Mouse (Mus musculus) kidney, embryonic 14.5 days (tissue): ENCODE measurements at regions not wholly inside any gene's neighbourhood (a gene's known extent, or its start where the extent isn't known, plus 50 kb on each side); places are given as distances from the start of the nearest gene placed in this dataset.

Experiments used
- ATAC-seq: fragments of 200-750 bp; cut with Nextera tagmentation; 2 replicates; pipeline ENCODE4 v1.8.0; 2017; ENCODE audit warnings: moderate number of reproducible peaks, mild to moderate bottlenecking, moderate TSS enrichment, moderate library complexity; ENCODE audit not compliant: low FRiP score, low TSS enrichment
- H3K27ac ChIP-seq: fragments of 300-500 bp; sonication (generic); 2 replicates; pipeline ENCODE4 v1.5.1; 2014; ENCODE audit warnings: low read depth, mild to moderate bottlenecking, low read length, moderate library complexity, mixed read lengths
- H3K27me3 ChIP-seq: fragments of 300-500 bp; sonication (generic); 2 replicates; pipeline ENCODE4 v1.6.1; 2014; ENCODE audit warnings: mild to moderate bottlenecking, low read length; ENCODE audit not compliant: control insufficient read depth, insufficient read depth
- H3K36me3 ChIP-seq: fragments of 300-500 bp; sonication (generic); 2 replicates; pipeline ENCODE4 v1.6.1; 2014; ENCODE audit warnings: low read length, mixed read lengths; ENCODE audit not compliant: control insufficient read depth, insufficient read depth
- H3K4me1 ChIP-seq: fragments of 300-500 bp; sonication (generic); 2 replicates; pipeline ENCODE4 v1.6.1; 2014; ENCODE audit warnings: low read length, mixed read lengths; ENCODE audit not compliant: control insufficient read depth, insufficient read depth
- H3K4me2 ChIP-seq: fragments of 300-500 bp; sonication (generic); replicated peaks from 2 replicates; pipeline ENCODE4 v1.6.1; 2014; ENCODE audit warnings: low read depth, mild to moderate bottlenecking, low read length
- H3K4me3 ChIP-seq: fragments of 300-500 bp; sonication (generic); 2 replicates; pipeline ENCODE4 v1.5.1; 2014; ENCODE audit warnings: mild to moderate bottlenecking, low read length
- H3K9ac ChIP-seq: fragments of 300-500 bp; sonication (generic); 2 replicates; pipeline ENCODE4 v1.6.1; 2014; ENCODE audit warnings: low read depth, mild to moderate bottlenecking, low read length, moderate library complexity
- H3K9me3 ChIP-seq: fragments of 300-500 bp; sonication (generic); 2 replicates; pipeline ENCODE4 v1.6.1; 2016; ENCODE audit warnings: low read length; ENCODE audit not compliant: control insufficient read depth
- WGBS: fragments of 180-500 bp; shearing (Covaris S2); extraction: QIAGEN DNeasy Blood & Tissue Kit; methylation state at CpG from one replicate; pipeline ENCODE4 v1.1.7; 2014; 5-methylcytosine and 5-hydroxymethylcytosine counted together

DNA sequence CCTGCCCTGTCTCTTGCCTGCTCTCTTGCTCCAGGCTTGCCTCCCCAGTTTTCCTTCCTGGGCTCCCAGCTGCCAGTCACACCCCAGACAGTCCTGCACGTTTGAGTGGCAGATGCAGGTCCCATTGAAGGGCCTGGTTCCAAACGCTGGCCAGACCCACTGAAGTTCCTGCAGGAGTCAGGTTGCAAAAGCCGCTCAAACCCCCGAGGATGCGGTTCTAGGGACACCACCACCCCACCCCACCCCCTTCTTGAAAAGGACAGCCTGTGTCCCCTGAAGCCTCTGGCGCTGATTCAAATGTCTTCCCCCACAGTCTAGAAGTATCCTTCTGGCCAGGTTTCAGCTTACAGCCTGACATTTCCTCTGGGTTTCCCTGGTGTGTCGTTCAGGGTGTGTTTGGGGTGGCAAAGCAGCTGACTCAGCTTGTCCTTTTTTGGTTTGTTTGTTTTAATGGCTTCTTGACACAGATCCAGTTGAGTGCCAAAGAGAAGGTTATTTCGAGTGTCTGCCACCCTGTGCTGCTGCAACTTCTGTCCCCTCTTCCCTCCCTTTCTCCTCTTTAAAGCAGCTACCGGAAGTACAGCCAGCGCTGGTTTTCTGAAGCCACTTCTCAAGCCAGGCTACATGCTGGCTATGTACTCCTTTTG, 187.9 kb upstream of the Cxcl12 start:
- Histone ChIP-seq H3K27me3 (no peaks in the 10 kb centered on the region), H3K9ac (no peak overlapping the region), H3K4me2 (peak overlapping the region; percentile 12), H3K4me3 (no peak overlapping the region; the same call in 1 of the 2 replicates), H3K4me1 (peaks cover 6% of the 10 kb centered on the region; the same call in 1 of the 2 replicates), H3K27ac (no peak overlapping the region), H3K36me3 (no peaks in the 10 kb centered on the region), H3K9me3 (no peaks in the 10 kb centered on the region)
- WGBS, result 1% methylated on average over 10 of the region's 10 CpGs
- peak; percentile 66; the same call in 1 of the 2 replicates for ATAC-seq

DNA sequence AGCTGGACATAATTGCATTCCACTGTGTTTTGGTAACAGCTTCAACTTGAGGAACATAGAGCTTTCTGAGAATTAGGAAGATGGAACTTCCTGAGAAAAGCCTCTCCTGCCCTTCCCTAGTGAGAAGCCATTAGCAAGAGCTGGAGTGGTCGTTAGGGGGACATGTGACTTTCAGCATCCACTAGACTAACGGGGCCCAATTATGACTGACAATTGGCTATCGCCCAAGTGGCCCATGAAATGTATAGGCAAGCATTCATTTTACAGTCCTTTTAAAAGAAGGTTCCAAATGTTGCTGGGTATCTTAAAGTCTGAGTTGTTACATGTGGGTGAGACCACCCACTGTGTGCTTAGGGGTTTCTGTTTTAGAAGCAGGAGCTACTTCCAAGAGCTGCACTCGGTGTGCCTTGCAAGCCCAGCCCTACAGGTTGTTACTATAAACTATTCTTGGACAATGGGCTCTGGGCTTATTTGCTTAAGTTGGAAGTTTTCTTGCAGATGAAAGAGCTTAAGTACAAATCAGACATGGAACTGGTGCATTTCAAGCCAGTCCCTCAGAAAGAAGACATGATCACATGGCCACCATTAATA, 183.1 kb upstream of the Cxcl12 start:
- H3K36me3 ChIP-seq, result no peaks in the 10 kb centered on the region
- no peak overlapping the region for H3K4me3 ChIP-seq
- WGBS, result 62% methylated on average over 4 of the region's 4 CpGs
- ATAC-seq, result no peak
- no peak overlapping the region for H3K27ac ChIP-seq
- peaks cover 3% of the 10 kb centered on the region; the same call in 1 of the 2 replicates for H3K4me1 ChIP-seq
- H3K27me3 ChIP-seq, result no peaks in the 10 kb centered on the region
- H3K9me3 ChIP-seq, result no peaks in the 10 kb centered on the region
- no peak overlapping the region for H3K4me2 ChIP-seq
- H3K9ac ChIP-seq, result no peak overlapping the region

DNA sequence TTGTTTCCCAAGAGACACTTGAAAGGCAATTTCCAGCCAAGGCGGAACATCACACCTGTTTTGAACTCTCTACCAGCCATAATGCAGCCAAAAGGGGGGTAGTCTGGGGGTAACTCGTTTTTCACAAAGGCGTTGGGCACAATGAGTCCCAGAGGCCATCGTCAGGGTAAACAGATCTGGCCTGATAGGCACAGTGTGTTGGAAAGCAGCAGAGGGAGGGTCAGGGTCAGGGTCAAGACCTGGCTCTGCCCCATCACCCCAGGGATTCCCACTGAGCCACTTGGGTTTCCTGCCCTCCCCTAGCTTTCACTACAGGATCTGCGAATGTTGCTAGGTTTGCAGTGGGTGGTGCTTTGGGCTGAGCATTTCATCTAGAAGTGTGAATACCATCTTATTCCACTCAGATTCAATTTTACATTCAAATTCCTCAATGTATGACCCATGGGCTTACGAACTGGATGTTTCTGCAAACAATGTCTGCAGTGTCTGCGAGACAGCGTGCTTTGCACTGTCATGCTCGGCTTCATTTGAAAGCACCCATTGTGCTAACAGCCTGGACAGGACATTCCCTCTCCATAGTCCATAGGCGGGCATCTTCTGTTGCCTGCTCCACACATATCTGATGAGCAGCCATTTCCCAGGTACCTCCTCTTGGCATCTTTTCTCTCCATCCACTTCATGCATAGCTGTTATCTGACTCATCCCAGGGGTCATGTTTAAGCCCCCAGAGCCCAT, 181.9 kb upstream of the Cxcl12 start:
- no peak for ATAC-seq
- H3K27ac ChIP-seq, result no peak overlapping the region

DNA sequence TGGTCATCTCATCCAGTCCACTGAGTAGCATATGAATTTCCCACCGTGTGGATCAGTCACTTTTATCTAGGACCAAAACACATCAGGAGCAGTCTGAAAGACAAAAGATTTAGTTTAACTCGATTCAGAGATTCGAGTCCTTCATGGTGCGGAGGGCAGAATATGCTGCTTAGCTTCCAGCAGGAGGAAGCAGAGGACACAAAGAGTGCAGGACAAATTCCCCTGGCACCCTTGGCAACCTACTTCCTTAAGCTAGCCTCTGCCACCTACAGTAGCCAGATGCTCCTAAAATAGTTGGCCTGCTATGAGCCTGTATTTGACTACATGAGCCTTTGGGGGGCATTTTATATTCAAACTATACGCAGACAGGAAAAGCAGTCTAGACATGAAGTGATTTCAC, 181.1 kb upstream of the Cxcl12 start:
- Histone ChIP-seq H3K9ac (no peak overlapping the region), H3K36me3 (no peaks in the 10 kb centered on the region), H3K4me2 (no peak overlapping the region), H3K27ac (no peak overlapping the region), H3K4me1 (no peaks in the 10 kb centered on the region), H3K4me3 (no peak overlapping the region), H3K9me3 (no peaks in the 10 kb centered on the region), H3K27me3 (no peaks in the 10 kb centered on the region)
- no peak for ATAC-seq
- 76% methylated on average over 5 of the region's 5 CpGs for WGBS

More for the DNA sequence above, 181.9 kb upstream of the Cxcl12 start:
- H3K9me3 ChIP-seq, result no peaks in the 10 kb centered on the region
- WGBS, result 43% methylated on average over 10 of the region's 10 CpGs
- no peaks in the 10 kb centered on the region for H3K27me3 ChIP-seq
- H3K4me1 ChIP-seq, result no peaks in the 10 kb centered on the region
- no peaks in the 10 kb centered on the region for H3K36me3 ChIP-seq
- H3K9ac ChIP-seq, result no peak overlapping the region
- no peak overlapping the region for H3K4me3 ChIP-seq
- H3K4me2 ChIP-seq, result no peak overlapping the region

DNA sequence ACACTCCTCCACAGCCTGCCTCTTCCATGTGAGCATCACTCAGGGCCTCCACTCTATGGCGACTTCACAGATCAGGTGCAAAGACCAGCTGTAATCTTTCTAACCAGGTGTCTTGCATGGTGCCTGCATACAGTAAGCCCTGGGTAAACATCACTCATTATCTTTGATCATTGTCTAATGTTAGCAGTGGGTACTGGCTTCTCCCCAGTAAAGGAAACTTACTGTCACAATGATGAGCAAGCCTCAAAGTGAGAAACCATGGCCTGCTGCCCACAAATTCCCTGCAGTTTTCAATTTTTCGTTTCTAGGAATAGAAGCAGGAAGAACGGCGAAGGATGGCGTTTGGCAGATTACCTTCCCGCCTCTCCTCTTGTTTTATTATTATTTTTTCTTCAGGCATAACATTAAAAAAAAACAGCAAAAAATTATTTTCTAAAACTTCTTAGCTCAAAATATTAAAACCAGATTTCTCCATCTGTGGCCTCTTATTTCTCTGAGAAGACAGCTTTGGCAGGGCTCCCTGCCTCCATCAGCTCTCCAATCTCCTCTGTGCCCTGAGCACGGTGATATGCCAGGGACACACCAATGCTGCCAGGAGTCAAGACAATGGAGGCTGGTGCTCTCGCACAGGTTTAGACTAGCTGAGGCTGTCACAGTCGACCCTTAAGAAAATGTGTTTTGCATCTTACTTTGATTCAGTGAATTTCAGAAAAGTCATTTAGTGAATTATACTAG, 169.2 kb upstream of the Cxcl12 start:
- Histone ChIP-seq H3K4me1 (no peaks in the 10 kb centered on the region), H3K9ac (no peak overlapping the region), H3K27me3 (peaks cover 4% of the 10 kb centered on the region; the same call in 1 of the 2 replicates), H3K27ac (no peak overlapping the region), H3K36me3 (no peaks in the 10 kb centered on the region), H3K9me3 (no peaks in the 10 kb centered on the region), H3K4me2 (no peak overlapping the region), H3K4me3 (no peak overlapping the region)
- WGBS, result 91% methylated on average over 9 of the region's 9 CpGs
- no peak for ATAC-seq

DNA sequence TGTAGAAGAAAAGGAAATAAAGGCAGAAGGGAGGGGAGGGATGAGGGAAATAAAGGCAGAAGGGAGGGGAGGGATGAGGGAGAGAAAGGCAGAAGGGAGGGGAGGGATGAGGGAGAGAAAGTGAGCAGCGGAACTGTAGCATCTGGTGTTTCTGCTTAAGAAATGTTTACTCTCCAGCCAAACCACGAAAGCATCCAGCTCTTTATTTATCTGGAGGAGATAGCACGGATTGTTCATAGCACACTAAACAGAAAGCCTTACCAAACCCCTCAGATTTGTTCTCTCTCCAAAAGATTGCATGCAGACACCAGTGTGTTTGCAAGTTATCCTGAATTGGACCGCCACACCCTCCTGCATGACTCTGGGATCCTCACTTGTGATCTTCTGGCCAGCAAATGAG, 168.4 kb upstream of the Cxcl12 start:
- no peak overlapping the region for H3K4me2 ChIP-seq
- no peak overlapping the region for H3K27ac ChIP-seq
- H3K9ac ChIP-seq, result no peak overlapping the region
- no peaks in the 10 kb centered on the region for H3K4me1 ChIP-seq
- H3K9me3 ChIP-seq, result no peaks in the 10 kb centered on the region
- WGBS, result 72% methylated on average over 4 of the region's 4 CpGs
- peaks cover 4% of the 10 kb centered on the region; the same call in 1 of the 2 replicates for H3K27me3 ChIP-seq
- H3K36me3 ChIP-seq, result no peaks in the 10 kb centered on the region
- no peak overlapping the region for H3K4me3 ChIP-seq
- no peak for ATAC-seq

DNA sequence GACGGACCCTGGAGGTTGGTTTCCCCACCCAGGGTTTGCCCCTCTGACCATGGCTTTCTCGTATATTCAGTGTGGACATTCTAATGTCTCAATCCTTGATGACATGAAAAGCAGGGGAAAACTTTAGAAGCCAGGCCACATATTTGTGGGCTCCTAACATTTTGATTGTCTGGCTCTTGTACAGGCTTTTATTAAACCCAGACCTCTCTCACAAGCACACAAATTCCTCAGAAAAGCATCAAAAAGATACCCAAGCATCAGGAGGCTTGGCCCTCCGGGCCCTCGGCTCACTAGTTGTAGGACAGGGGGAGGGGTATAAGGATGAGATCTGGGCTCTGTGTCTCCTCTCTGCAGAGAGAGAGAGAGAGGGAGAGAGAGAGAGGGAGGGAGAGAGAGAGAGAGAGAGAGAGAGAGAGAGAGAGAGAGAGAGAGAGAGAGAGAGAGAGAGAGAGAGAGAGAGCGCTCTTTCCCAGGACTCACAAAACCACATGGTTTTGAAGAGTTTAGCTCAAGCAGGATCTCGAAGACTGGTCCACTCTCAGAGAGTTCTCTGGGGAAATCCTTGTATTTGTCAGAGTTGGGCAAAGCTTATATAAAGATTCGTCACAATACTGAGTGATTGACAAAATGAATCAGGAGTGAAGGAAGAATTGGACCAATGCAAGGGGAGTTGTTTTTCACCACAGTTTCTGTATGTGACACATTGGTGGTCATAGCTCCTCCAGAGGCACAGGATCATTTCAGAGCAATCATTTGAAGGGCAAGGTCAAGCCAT, 167.2 kb upstream of the Cxcl12 start:
- Histone ChIP-seq H3K9me3 (no peaks in the 10 kb centered on the region), H3K4me2 (no peak overlapping the region), H3K4me3 (no peak overlapping the region), H3K9ac (no peak overlapping the region), H3K27ac (no peak overlapping the region), H3K36me3 (no peaks in the 10 kb centered on the region), H3K4me1 (no peaks in the 10 kb centered on the region), H3K27me3 (peaks cover 4% of the 10 kb centered on the region; the same call in 1 of the 2 replicates)
- 71% methylated on average over 7 of the region's 7 CpGs for WGBS
- no peak for ATAC-seq

DNA sequence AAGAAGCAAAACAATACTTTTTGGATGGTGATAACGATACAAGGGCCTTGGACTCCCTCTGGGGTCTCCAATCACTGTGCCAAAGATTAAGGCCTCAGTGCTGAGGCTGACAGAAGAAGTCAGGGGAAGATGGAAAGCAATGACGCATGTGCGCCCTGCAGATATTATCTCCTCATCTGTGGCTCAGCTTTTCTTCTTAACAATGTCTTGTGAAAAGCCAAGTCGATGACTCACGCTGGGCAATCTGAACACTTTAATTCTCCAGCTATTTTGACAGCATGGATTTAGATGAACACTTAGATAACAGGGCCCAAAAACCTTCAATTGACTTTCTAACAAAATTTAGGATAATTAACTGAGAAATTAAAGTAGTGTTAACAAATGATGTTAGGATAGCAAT, 155.7 kb upstream of the Cxcl12 start:
- H3K27ac ChIP-seq, result no peak overlapping the region
- no peak for ATAC-seq
- H3K36me3 ChIP-seq, result no peaks in the 10 kb centered on the region
- no peak overlapping the region for H3K4me2 ChIP-seq
- H3K27me3 ChIP-seq, result no peaks in the 10 kb centered on the region
- no peak overlapping the region for H3K9ac ChIP-seq
- no peaks in the 10 kb centered on the region for H3K9me3 ChIP-seq
- 83% methylated on average over 5 of the region's 5 CpGs for WGBS
- H3K4me3 ChIP-seq, result no peak overlapping the region
- H3K4me1 ChIP-seq, result no peaks in the 10 kb centered on the region
